Mouse (Mus musculus) layer of hippocampus, postnatal 14 days (tissue): Measurements from ENCODE around the gene Fam83e. TPM values are rescaled to one million over a fixed set of nuclear protein-coding genes. Genes with fewer than 3 reads are reported as not detected.

Experiments used
- total RNA-seq, 2 experiments: library from RNA; stranded (reverse); gene quantifications; 2 replicates each; pipeline ENCODE4 v1.2.3; 2021

Fam83e gene
- total RNA-seq, 2 experiments from 2014 or later: 0.48 to 0.60 TPM

Other genes starting within 250 kb of the Fam83e start
- gene Tulp2, start 239.3 kb upstream of the Fam83e start, total RNA-seq: not detected
- under 1 TPM; 0.57 to 0.62 TPM for gene Gm45808, start 234.4 kb upstream of the Fam83e start, total RNA-seq
- 1 to 10 TPM; 2.8 TPM for gene Dhdh, start 232.4 kb upstream of the Fam83e start, total RNA-seq
- gene Nucb1, start 210.8 kb upstream of the Fam83e start, total RNA-seq: 100 to 1,000 TPM in 1 of 2 experiments, 10 to 100 TPM in 1; 97.1 to 109 TPM
- gene Ppp1r15a, start 194.9 kb upstream of the Fam83e start, total RNA-seq: 10 to 100 TPM; 27.8 to 29.5 TPM
- 1 to 10 TPM in 1 of 2 experiments, under 1 TPM in 1; 0.83 to 1.5 TPM for gene Plekha4, start 194.9 kb upstream of the Fam83e start, total RNA-seq
- gene Hsd17b14, start 166.3 kb upstream of the Fam83e start, total RNA-seq: not detected
- 10 to 100 TPM; 21.4 to 27.2 TPM for gene Bcat2, start 151.1 kb upstream of the Fam83e start, total RNA-seq
- not detected for gene Fgf21, start 105.7 kb upstream of the Fam83e start, total RNA-seq
- gene Fut1, start 103.9 kb upstream of the Fam83e start, total RNA-seq: not detected
- under 1 TPM in 1 of 2 experiments, not detected in 1; 0.23 TPM for gene Izumo1, start 99.4 kb upstream of the Fam83e start, total RNA-seq
- 10 to 100 TPM in 1 of 2 experiments, 1 to 10 TPM in 1; 9.3 to 10.3 TPM for gene Rasip1, start 93.7 kb upstream of the Fam83e start, total RNA-seq
- 1 to 10 TPM; 1.7 to 1.8 TPM for gene Mamstr, start 81.2 kb upstream of the Fam83e start, total RNA-seq
- gene Fut2, start 54.8 kb upstream of the Fam83e start, total RNA-seq: under 1 TPM; 0.30 to 0.67 TPM
- under 1 TPM; 0.67 to 0.94 TPM for gene Ntn5, start 37.2 kb upstream of the Fam83e start, total RNA-seq
- under 1 TPM; 0.24 to 0.41 TPM for gene Sec1, start 26.8 kb upstream of the Fam83e start, total RNA-seq
- gene Car11, start 21.4 kb upstream of the Fam83e start, total RNA-seq: 100 to 1,000 TPM; 110 to 123 TPM
- gene Dbp, start 16.1 kb upstream of the Fam83e start, total RNA-seq: 10 to 100 TPM; 49.7 to 59.1 TPM
- 100 to 1,000 TPM; 423 to 452 TPM for gene Rpl18, start 5.8 kb upstream of the Fam83e start, total RNA-seq
- 10 to 100 TPM; 30.5 to 31.4 TPM for gene Sphk2, start 3.2 kb upstream of the Fam83e start, total RNA-seq
- gene Spaca4, start 4.6 kb downstream of the Fam83e start, total RNA-seq: not detected
- gene Lmtk3, start 62.5 kb downstream of the Fam83e start, total RNA-seq: 100 to 1,000 TPM; 290 to 306 TPM
- 10 to 100 TPM in 1 of 2 experiments, 1 to 10 TPM in 1; 8.7 to 12.0 TPM for gene Sult2b1, start 63.5 kb downstream of the Fam83e start, total RNA-seq
- gene Cyth2, start 93.4 kb downstream of the Fam83e start, total RNA-seq: 100 to 1,000 TPM; 174 to 179 TPM
- gene Kcnj14, start 103.6 kb downstream of the Fam83e start, total RNA-seq: 1 to 10 TPM; 1.6 to 2.1 TPM
- 10 to 100 TPM; 21.2 to 21.9 TPM for gene Grwd1, start 109.7 kb downstream of the Fam83e start, total RNA-seq
- 10 to 100 TPM; 87.5 to 91.6 TPM for gene Kdelr1, start 151.6 kb downstream of the Fam83e start, total RNA-seq
- 10 to 100 TPM; 19.7 to 20.4 TPM for gene Grin2d, start 157.2 kb downstream of the Fam83e start, total RNA-seq
- gene Syngr4, start 175.5 kb downstream of the Fam83e start, total RNA-seq: not detected
- gene Tmem143, start 175.7 kb downstream of the Fam83e start, total RNA-seq: 10 to 100 TPM; 20.8 to 25.6 TPM
- gene Emp3, start 200.2 kb downstream of the Fam83e start, total RNA-seq: 1 to 10 TPM; 1.8 to 2.6 TPM
- 1 to 10 TPM; 2.1 to 6.2 TPM for gene Ccdc114, start 202.9 kb downstream of the Fam83e start, total RNA-seq